Mouse (Mus musculus) embryo, embryonic 11 days (tissue): ENCODE results near the gene Mrpl24.

ENCODE experiments used
- DNase-seq: peaks from one replicate; pipeline ENCODE4 v3.0.0-alpha.2; 2015

Mrpl24 gene

GRCm38 (mm10) chr3:87910573-87911141 is 8.6 kb upstream of the Mrpl24 start:
- DNase-seq = peak; percentile 91

GRCm38 (mm10) chr3:87913491-87913890 is 5.8 kb upstream of the Mrpl24 start:
- no peak for DNase-seq

GRCm38 (mm10) chr3:87913891-87914290 is 5.4 kb upstream of the Mrpl24 start:
- no peak for DNase-seq

GRCm38 (mm10) chr3:87916990-87917389 is 2.3 kb upstream of the Mrpl24 start:
- DNase-seq = no peak

- DNase-seq = no peak
These were observed 755 bp upstream of the Mrpl24 start for GRCm38 (mm10) chr3:87918551-87918950.

- no peak for DNase-seq
These were observed 1.1 kb downstream of the Mrpl24 start for GRCm38 (mm10) chr3:87920270-87920943.

- no peak for DNase-seq
These were observed 5.7 kb downstream of the Mrpl24 start for GRCm38 (mm10) chr3:87924996-87925395.

- no peak for DNase-seq
These were observed 8.1 kb downstream of the Mrpl24 start for GRCm38 (mm10) chr3:87927452-87927851.

- no peak for DNase-seq
These were observed 10.2 kb downstream of the Mrpl24 start for GRCm38 (mm10) chr3:87929341-87930077.

GRCm38 (mm10) chr3:87930078-87930795 is 10.9 kb downstream of the Mrpl24 start, which contains the start of the genes Isg20l2 and Rrnad1:
TSS of gene Isg20l2 (plus strand) at chr3:87930314.
TSS of gene Rrnad1 (minus strand) at chr3:87930717.
- peak; percentile 98 for DNase-seq

GRCm38 (mm10) chr3:87934026-87934425 is 14.7 kb downstream of the Mrpl24 start:
- no peak for DNase-seq

GRCm38 (mm10) chr3:87934501-87934900 is 15.2 kb downstream of the Mrpl24 start:
- no peak for DNase-seq

GRCm38 (mm10) chr3:87935201-87935600 is 15.9 kb downstream of the Mrpl24 start:
- DNase-seq = no peak

GRCm38 (mm10) chr3:87935776-87936175 is 16.5 kb downstream of the Mrpl24 start:
- DNase-seq = peak; percentile 91

- DNase-seq = no peak
These were observed 21.3 kb downstream of the Mrpl24 start for GRCm38 (mm10) chr3:87940611-87941010.

- no peak for DNase-seq
These were observed 23.2 kb downstream of the Mrpl24 start for GRCm38 (mm10) chr3:87942471-87942870.

- no peak for DNase-seq
These were observed 24.3 kb downstream of the Mrpl24 start for GRCm38 (mm10) chr3:87943586-87943985.

GRCm38 (mm10) chr3:87944838-87945600 is 25.7 kb downstream of the Mrpl24 start:
- peak; percentile 48 for DNase-seq

GRCm38 (mm10) chr3:87945781-87946540 is 26.7 kb downstream of the Mrpl24 start:
- peak; percentile 68 for DNase-seq

GRCm38 (mm10) chr3:87946541-87946860 is 27.2 kb downstream of the Mrpl24 start:
- no peak for DNase-seq

- DNase-seq = peak; percentile 73
These were observed 27.9 kb downstream of the Mrpl24 start for GRCm38 (mm10) chr3:87947056-87947810.
